Mouse (Mus musculus) cortical plate, adult 2 months (tissue): Measurements from ENCODE around the gene C130032M10Rik. TPM values are rescaled to one million over a fixed set of nuclear protein-coding genes. Genes with fewer than 3 reads are reported as not detected.

ENCODE experiments used
- H3K27ac ChIP-seq: fragments of 200-500 bp; 2 replicates; pipeline ENCODE4 v1.5.1; 2012; ENCODE audit warnings: low read length, control low read depth, inconsistent platforms; ENCODE audit not compliant: insufficient read depth
- H3K4me1 ChIP-seq: fragments of 200-500 bp; 2 replicates; pipeline ENCODE4 v1.6.1; 2011; ENCODE audit warnings: low read length; ENCODE audit not compliant: control insufficient read depth, insufficient read depth
- H3K4me3 ChIP-seq: fragments of 200-500 bp; 2 replicates; pipeline ENCODE4 v1.5.1; 2011; ENCODE audit warnings: mild to moderate bottlenecking, low read length, control low read depth; ENCODE audit not compliant: insufficient read depth
- CTCF ChIP-seq: fragments of 200-500 bp; IDR thresholded peaks from 2 replicates; pipeline ENCODE4 v1.5.1; 2011; ENCODE audit warnings: mild to moderate bottlenecking, control low read depth, low read length; ENCODE audit not compliant: insufficient read depth; ENCODE audit errors: extremely low read depth
- POLR2A ChIP-seq: fragments of 200-500 bp; IDR thresholded peaks from 2 replicates; pipeline ENCODE4 v1.6.1; 2011; ENCODE audit warnings: mild to moderate bottlenecking, low read length, control low read depth; ENCODE audit not compliant: insufficient read depth; ENCODE audit errors: extremely low read depth
- polyA plus RNA-seq: library from polyadenylated mRNA; depleted of rRNA; stranded (reverse); fragments of >200 nt; gene quantifications from 2 replicates; pipeline ENCODE4 v1.2.3, GENCODE M21; 2012

C130032M10Rik gene
- polyA plus RNA-seq, 1 experiment: not detected

- Histone ChIP-seq H3K4me1 (no peaks in the 10 kb centered on the region), H3K27ac (no peak overlapping the region), H3K4me3 (no peak overlapping the region)
- TF ChIP-seq CTCF: no peak
- no peak for TF ChIP-seq POLR2A
These were observed 12.6 kb downstream of the C130032M10Rik start for GRCm38 (mm10) chr9:114527992-114528679.

- H3K4me3 ChIP-seq: no peak overlapping the region
- no peak overlapping the region for H3K27ac ChIP-seq
- no peaks in the 10 kb centered on the region for H3K4me1 ChIP-seq
- TF ChIP-seq CTCF (no peak), POLR2A (no peak)
These were observed 13.2 kb downstream of the C130032M10Rik start for GRCm38 (mm10) chr9:114528680-114529048.

- Histone ChIP-seq H3K4me3 (no peak overlapping the region), H3K4me1 (no peaks in the 10 kb centered on the region), H3K27ac (no peak overlapping the region)
- TF ChIP-seq POLR2A: no peak
- TF ChIP-seq CTCF: no peak
These were observed 15.8 kb downstream of the C130032M10Rik start for GRCm38 (mm10) chr9:114531276-114531675.

- Histone ChIP-seq H3K4me1 (no peaks in the 10 kb centered on the region), H3K27ac (no peak overlapping the region), H3K4me3 (no peak overlapping the region)
- TF ChIP-seq CTCF: no peak
- no peak for TF ChIP-seq POLR2A
These were observed 18.4 kb downstream of the C130032M10Rik start for GRCm38 (mm10) chr9:114533848-114534247.

GRCm38 (mm10) chr9:114534747-114535517 lies 19.4 kb downstream of the C130032M10Rik start:
- Histone ChIP-seq H3K4me1 (no peaks in the 10 kb centered on the region), H3K27ac (no peak overlapping the region), H3K4me3 (no peak overlapping the region)
- no peak for TF ChIP-seq POLR2A
- TF ChIP-seq CTCF: no peak

GRCm38 (mm10) chr9:114536628-114537027 lies 21.1 kb downstream of the C130032M10Rik start:
- Histone ChIP-seq H3K27ac (no peak overlapping the region), H3K4me3 (no peak overlapping the region), H3K4me1 (no peaks in the 10 kb centered on the region)
- TF ChIP-seq CTCF: no peak
- TF ChIP-seq POLR2A: no peak

GRCm38 (mm10) chr9:114538996-114539563 lies 23.6 kb downstream of the C130032M10Rik start:
- H3K27ac ChIP-seq: no peak overlapping the region
- H3K4me3 ChIP-seq: no peak overlapping the region
- H3K4me1 ChIP-seq: no peaks in the 10 kb centered on the region
- TF ChIP-seq POLR2A: no peak

GRCm38 (mm10) chr9:114541279-114541741 lies 25.8 kb downstream of the C130032M10Rik start:
- no peak overlapping the region for H3K27ac ChIP-seq
- no peak overlapping the region for H3K4me3 ChIP-seq
- no peaks in the 10 kb centered on the region for H3K4me1 ChIP-seq
- TF ChIP-seq POLR2A (no peak), CTCF (no peak)

- Histone ChIP-seq H3K4me1 (no peaks in the 10 kb centered on the region), H3K27ac (no peak overlapping the region), H3K4me3 (no peak overlapping the region)
- no peak for TF ChIP-seq POLR2A
- no peak for TF ChIP-seq CTCF
These were observed 28.6 kb downstream of the C130032M10Rik start for GRCm38 (mm10) chr9:114543882-114544753.
